13 mouse cellular contexts compared by ENCODE assay signal in the genomic region with DNA sequence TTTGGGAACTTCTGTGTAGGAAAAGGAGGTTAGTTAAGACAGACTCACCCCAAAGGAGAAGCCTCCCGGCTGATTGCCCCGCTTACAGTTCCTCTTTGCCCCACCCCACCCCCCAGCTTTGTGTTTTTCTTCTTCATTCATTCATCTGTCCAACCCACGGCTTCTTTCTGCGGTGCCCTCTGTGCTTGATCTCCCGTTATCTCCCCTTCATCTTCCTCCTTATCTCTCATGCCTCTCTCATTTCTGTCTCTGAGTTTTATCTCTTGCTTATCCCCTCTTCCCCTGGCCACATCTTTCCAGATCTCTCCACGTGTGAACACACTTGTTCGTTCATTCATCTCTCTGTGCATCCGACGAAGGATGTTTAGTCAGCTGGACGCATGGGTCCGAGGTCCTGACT. TPM values are rescaled to one million over a fixed set of nuclear protein-coding genes. Genes with fewer than 3 reads are reported as not detected.
DNase-seq lines count a peak whose midpoint lies in the region; ATAC-seq and TF ChIP-seq lines count a peak whose summit lies in the region.
"Had no signal": no experiment of that assay in that cellular context is flagged by ENCODE, and none has a peak within 500 bp of the region (broad histone marks: within the 10 kb centered on the region; RNA-seq: fewer than 3 reads in every experiment).

No protein-coding gene starts in this region.

- H3K27me3 ChIP-seq in intestine, embryonic 15.5 days (replicated peaks): peaks cover 33% of the 10 kb centered on the region
- peaks cover 29% of the 10 kb centered on the region for H3K27me3 ChIP-seq in intestine, embryonic 16.5 days (replicated peaks; ENCODE audit: control insufficient read depth, insufficient read depth, low read length)
- peaks cover 43% of the 10 kb centered on the region for H3K27me3 ChIP-seq in liver, embryonic 16.5 days (ENCODE audit: control insufficient read depth, insufficient read depth, low read depth, low read length)
- H3K27me3 ChIP-seq in hindbrain, embryonic 16.5 days (replicated peaks; ENCODE audit: control insufficient read depth, insufficient read depth, low read length): peaks cover 17% of the 10 kb centered on the region

- H3K4me1 ChIP-seq in intestine, embryonic 15.5 days (replicated peaks): no peaks in the 10 kb centered on the region; the same call in 1 of the 2 replicates
- peaks cover 2% of the 10 kb centered on the region for H3K4me1 ChIP-seq in intestine, embryonic 16.5 days (ENCODE audit: control insufficient read depth, insufficient read depth, low read length)
- H3K4me1 ChIP-seq in bone marrow macrophage, adult 2 months (ENCODE audit: control insufficient read depth, insufficient read depth, low read length): peaks cover 19% of the 10 kb centered on the region
- H3K4me1 ChIP-seq in liver, embryonic 16.5 days (ENCODE audit: control insufficient read depth, low read depth, low read length): peaks cover 1% of the 10 kb centered on the region; the same call in 1 of the 2 replicates
- H3K4me1 ChIP-seq in hindbrain, embryonic 16.5 days (ENCODE audit: control insufficient read depth, insufficient read depth, low read depth, low read length): 0 out of 2 replicates have a peak, but pooled peaks cover under 1% of the 10 kb centered on the region

- no peaks in the 10 kb centered on the region for H3K9me3 ChIP-seq in intestine, embryonic 15.5 days
- no peaks in the 10 kb centered on the region for H3K9me3 ChIP-seq in intestine, embryonic 16.5 days (ENCODE audit: control insufficient read depth, low read length)
- no peaks in the 10 kb centered on the region for H3K9me3 ChIP-seq in liver, embryonic 16.5 days (replicated peaks; ENCODE audit: control insufficient read depth, low read length)
- H3K9me3 ChIP-seq in hindbrain, embryonic 16.5 days (ENCODE audit: control insufficient read depth, low read length): no peaks in the 10 kb centered on the region
- H3K9me3 ChIP-seq: limb, embryonic 12.5 days; midbrain, embryonic 12.5 days; neural tube, embryonic 12.5 days had no signal

- H3K4me3 ChIP-seq in intestine, embryonic 15.5 days (replicated peaks): 0 out of 2 replicates have a peak overlapping the region, but pooled peaks have one; percentile 7
- H3K4me3 ChIP-seq in intestine, embryonic 16.5 days (ENCODE audit: low read length): no peak overlapping the region
- H3K4me3 ChIP-seq in bone marrow macrophage, adult 2 months (ENCODE audit: insufficient read depth, low read length): peak overlapping the region; percentile 81
- peak overlapping the region; percentile 30 for H3K4me3 ChIP-seq in liver, embryonic 16.5 days (ENCODE audit: low read depth, low read length)
- no peak overlapping the region for H3K4me3 ChIP-seq in hindbrain, embryonic 16.5 days (ENCODE audit: low read length)
- H3K4me3 ChIP-seq: layer of hippocampus, adult 2 months; limb, embryonic 12.5 days; midbrain, embryonic 12.5 days; neural tube, embryonic 12.5 days had no signal

- no peak for TF ChIP-seq CTCF in bone marrow macrophage, adult 2 months (IDR thresholded peaks at IDR 0.05; ENCODE audit: low read depth, low read length)

- ATAC-seq in intestine, embryonic 15.5 days: no peak
- no peak for ATAC-seq in intestine, embryonic 16.5 days
- no peak for ATAC-seq in liver, embryonic 16.5 days (ENCODE audit: low read depth)
- no peak for ATAC-seq in hindbrain, embryonic 16.5 days

- no peak overlapping the region for H3K4me2 ChIP-seq in intestine, embryonic 15.5 days (replicated peaks)
- H3K4me2 ChIP-seq in intestine, embryonic 16.5 days (ENCODE audit: low read depth, low read length): no peak overlapping the region
- H3K4me2 ChIP-seq in liver, embryonic 16.5 days (ENCODE audit: low read depth, low read length): peak overlapping the region; percentile 26
- H3K4me2 ChIP-seq in hindbrain, embryonic 16.5 days (ENCODE audit: low read length): no peak overlapping the region
- H3K4me2 ChIP-seq: midbrain, embryonic 12.5 days; neural tube, embryonic 12.5 days had no signal

- H3K27ac ChIP-seq in intestine, embryonic 15.5 days: no peak overlapping the region
- no peak overlapping the region for H3K27ac ChIP-seq in intestine, embryonic 16.5 days (ENCODE audit: low read length)
- H3K27ac ChIP-seq in bone marrow macrophage, adult 2 months (ENCODE audit: insufficient read depth, low read depth, low read length): peak overlapping the region; percentile 80
- H3K27ac ChIP-seq in liver, embryonic 16.5 days (ENCODE audit: low read length): peak overlapping the region; percentile 26; the same call in 1 of the 2 replicates
- no peak overlapping the region for H3K27ac ChIP-seq in hindbrain, embryonic 16.5 days (ENCODE audit: low read depth, low read length)
- H3K27ac ChIP-seq: layer of hippocampus, adult 2 months; limb, embryonic 12.5 days; midbrain, embryonic 12.5 days; neural tube, embryonic 12.5 days had no signal

- no peak for TF ChIP-seq POLR2A in bone marrow macrophage, adult 2 months (IDR thresholded peaks at IDR 0.05; ENCODE audit: borderline replicate concordance, low read depth, low read length)

- no peak overlapping the region for H3K9ac ChIP-seq in intestine, embryonic 15.5 days
- no peak overlapping the region for H3K9ac ChIP-seq in intestine, embryonic 16.5 days (ENCODE audit: low read depth, low read length)
- no peak overlapping the region for H3K9ac ChIP-seq in liver, embryonic 16.5 days (ENCODE audit: low read depth, low read length)
- H3K9ac ChIP-seq in hindbrain, embryonic 16.5 days (ENCODE audit: low read depth, low read length): no peak overlapping the region
- H3K9ac ChIP-seq: limb, embryonic 12.5 days; midbrain, embryonic 12.5 days; neural tube, embryonic 12.5 days had no signal

- DNase-seq in B cell, adult 2 months: peak; percentile 68 to 71
- DNase-seq in retina, postnatal 1 day: no peak
- DNase-seq in right cerebral cortex, postnatal 4 days: no peak
- DNase-seq: right cerebral cortex, postnatal 14 days had no signal

- H3K36me3 ChIP-seq in intestine, embryonic 15.5 days: no peaks in the 10 kb centered on the region
- no peaks in the 10 kb centered on the region for H3K36me3 ChIP-seq in intestine, embryonic 16.5 days (ENCODE audit: control insufficient read depth, insufficient read depth, low read length)
- no peaks in the 10 kb centered on the region for H3K36me3 ChIP-seq in liver, embryonic 16.5 days (ENCODE audit: control insufficient read depth, insufficient read depth)
- no peaks in the 10 kb centered on the region for H3K36me3 ChIP-seq in hindbrain, embryonic 16.5 days (ENCODE audit: control insufficient read depth, insufficient read depth, low read length)
- H3K36me3 ChIP-seq: limb, embryonic 12.5 days; midbrain, embryonic 12.5 days; neural tube, embryonic 12.5 days had no signal

- 66% methylated on average over 11 of the region's 11 CpGs for WGBS in intestine, embryonic 15.5 days
- 68% methylated on average over 11 of the region's 11 CpGs for WGBS in intestine, embryonic 16.5 days
- WGBS in liver, embryonic 16.5 days (ENCODE audit: insufficient replicate concordance): 12% methylated on average over 11 of the region's 11 CpGs
- WGBS in hindbrain, embryonic 16.5 days: 77% methylated on average over 11 of the region's 11 CpGs

RNA-seq across cellular contexts. Expression of a gene that starts 0.7 kb away (rescaled TPM):
- polyA plus RNA-seq in intestine, embryonic 15.5 days (2015; fragmentation: Nextera tagmentation; extraction: Ambion mirVana): 0.19 TPM in 1 of 2 replicates, not detected in the other
- polyA plus RNA-seq in intestine, embryonic 16.5 days (2015; fragmentation: Nextera tagmentation; extraction: Ambion mirVana): 0.18 and 0.23 TPM in 2 replicates
- polyA plus RNA-seq in bone marrow macrophage, adult 2 months (2012; ENCODE audit: insufficient read depth, insufficient read length, missing spikeins): 11.9 and 12.8 TPM in 2 replicates
- polyA plus RNA-seq in liver, embryonic 16.5 days (2015; fragmentation: Nextera tagmentation; extraction: Ambion mirVana): 0.36 and 0.48 TPM in 2 replicates
- polyA plus RNA-seq in hindbrain, embryonic 16.5 days (2015; fragmentation: Nextera tagmentation; extraction: Ambion mirVana): not detected in 2 replicates
- polyA plus RNA-seq: limb, embryonic 12.5 days; midbrain, embryonic 12.5 days; neural tube, embryonic 12.5 days had no signal

RNA-seq across cellular contexts. Expression of a gene that starts 4.0 kb away (rescaled TPM):
- polyA plus RNA-seq in intestine, embryonic 15.5 days (2015; fragmentation: Nextera tagmentation; extraction: Ambion mirVana): 1.1 TPM in 2 replicates
- 0.99 and 1.2 TPM in 2 replicates for polyA plus RNA-seq in intestine, embryonic 16.5 days (2015; fragmentation: Nextera tagmentation; extraction: Ambion mirVana)
- polyA plus RNA-seq in bone marrow macrophage, adult 2 months (2012; ENCODE audit: insufficient read depth, insufficient read length, missing spikeins): not detected in 2 replicates
- not detected in 2 replicates for polyA plus RNA-seq in liver, embryonic 16.5 days (2015; fragmentation: Nextera tagmentation; extraction: Ambion mirVana)
- polyA plus RNA-seq in hindbrain, embryonic 16.5 days (2015; fragmentation: Nextera tagmentation; extraction: Ambion mirVana): 0.37 and 0.80 TPM in 2 replicates
- polyA plus RNA-seq: limb, embryonic 12.5 days; midbrain, embryonic 12.5 days; neural tube, embryonic 12.5 days had no signal

RNA-seq across cellular contexts. Expression of a gene that starts 6.9 kb away (rescaled TPM):
- polyA plus RNA-seq in intestine, embryonic 15.5 days (2015; fragmentation: Nextera tagmentation; extraction: Ambion mirVana): 5.0 and 5.2 TPM in 2 replicates
- polyA plus RNA-seq in intestine, embryonic 16.5 days (2015; fragmentation: Nextera tagmentation; extraction: Ambion mirVana): 4.4 and 4.7 TPM in 2 replicates
- not detected in 2 replicates for polyA plus RNA-seq in bone marrow macrophage, adult 2 months (2012; ENCODE audit: insufficient read depth, insufficient read length, missing spikeins)
- polyA plus RNA-seq in liver, embryonic 16.5 days (2015; fragmentation: Nextera tagmentation; extraction: Ambion mirVana): 1.2 and 2.4 TPM in 2 replicates
- polyA plus RNA-seq in hindbrain, embryonic 16.5 days (2015; fragmentation: Nextera tagmentation; extraction: Ambion mirVana): 1.1 and 1.2 TPM in 2 replicates

RNA-seq across cellular contexts. Expression of a gene that starts 12.9 kb away (rescaled TPM):
- polyA plus RNA-seq in intestine, embryonic 15.5 days (2015; fragmentation: Nextera tagmentation; extraction: Ambion mirVana): 18.9 and 19.4 TPM in 2 replicates
- polyA plus RNA-seq in intestine, embryonic 16.5 days (2015; fragmentation: Nextera tagmentation; extraction: Ambion mirVana): 16.9 and 17.1 TPM in 2 replicates
- 811 and 856 TPM in 2 replicates for polyA plus RNA-seq in bone marrow macrophage, adult 2 months (2012; ENCODE audit: insufficient read depth, insufficient read length, missing spikeins)
- 38.8 and 41.4 TPM in 2 replicates for polyA plus RNA-seq in liver, embryonic 16.5 days (2015; fragmentation: Nextera tagmentation; extraction: Ambion mirVana)
- 4.8 and 7.3 TPM in 2 replicates for polyA plus RNA-seq in hindbrain, embryonic 16.5 days (2015; fragmentation: Nextera tagmentation; extraction: Ambion mirVana)

RNA-seq across cellular contexts. Expression of a gene that starts 19.5 kb away (rescaled TPM):
- polyA plus RNA-seq in intestine, embryonic 15.5 days (2015; fragmentation: Nextera tagmentation; extraction: Ambion mirVana): 0.59 and 0.81 TPM in 2 replicates
- 0.29 and 0.46 TPM in 2 replicates for polyA plus RNA-seq in intestine, embryonic 16.5 days (2015; fragmentation: Nextera tagmentation; extraction: Ambion mirVana)
- not detected in 2 replicates for polyA plus RNA-seq in bone marrow macrophage, adult 2 months (2012; ENCODE audit: insufficient read depth, insufficient read length, missing spikeins)
- not detected in 2 replicates for polyA plus RNA-seq in liver, embryonic 16.5 days (2015; fragmentation: Nextera tagmentation; extraction: Ambion mirVana)
- polyA plus RNA-seq in hindbrain, embryonic 16.5 days (2015; fragmentation: Nextera tagmentation; extraction: Ambion mirVana): 0.34 and 0.45 TPM in 2 replicates
- polyA plus RNA-seq: neural tube, embryonic 12.5 days had no signal

Comparison
In these comparisons a context has a peak if more than half of its experiments do, and no peak if none do; other contexts are left out.
1. H3K4me3 ChIP-seq: peak in intestine, embryonic 15.5 days (single experiment), bone marrow macrophage, adult 2 months (single experiment) and liver, embryonic 16.5 days (single experiment); none in intestine, embryonic 16.5 days (single experiment) and hindbrain, embryonic 16.5 days (single experiment).
2. H3K27ac ChIP-seq: peak in bone marrow macrophage, adult 2 months (single experiment) and liver, embryonic 16.5 days (single experiment); none in intestine, embryonic 15.5 days (single experiment), intestine, embryonic 16.5 days (single experiment) and hindbrain, embryonic 16.5 days (single experiment).
3. DNase-seq: peak in B cell, adult 2 months (2 of 2); none in retina, postnatal 1 day (single experiment) and right cerebral cortex, postnatal 4 days (single experiment).